Mouse (Mus musculus): ENCODE results near the gene Slc7a7. TPM values are rescaled to one million over a fixed set of nuclear protein-coding genes. Genes with fewer than 3 reads are reported as not detected.

Gene Slc7a7
- total RNA-seq (2021): 1 to 10 TPM in 1 of 2 experiments, under 1 TPM in 1; 0.56 to 2.0 TPM
- long read RNA-seq, experiment 1, partial matches to known transcripts: 0 of 1 reads
- long read RNA-seq, experiment 1, other reads (novel, unspliced or antisense): 1 of 1 reads
- long read RNA-seq, experiment 2, partial matches to known transcripts: 1 of 1 reads
- long read RNA-seq, experiment 2, other reads (novel, unspliced or antisense): 0 of 1 reads

GRCm38 (mm10) chr14:54417623-54418081 is at the start of gene Slc7a7:
Gene Slc7a7 (minus strand): TSS chr14:54417780.
- Histone ChIP-seq H3K4me3 (peak within 1 kb of the TSS; percentile 28), H3K27ac (no peak within 1 kb of the TSS)
- DNase-seq: no peak
- TF ChIP-seq CTCF (IDR thresholded peaks at IDR 0.05): peak; percentile 44
- intact Hi-C loops (cut with DNase I): no loop called here

- intact Hi-C loops (cut with DNase I): loop anchor here (5.0 kb wide), 1 partner anchor 48 kb away; no protein-coding TSS in a partner anchor
- Histone ChIP-seq H3K27ac (peak overlapping the region; percentile 90), H3K4me3 (peak overlapping the region; percentile 98)
- peak; percentile 76 for DNase-seq
- TF ChIP-seq CTCF (IDR thresholded peaks at IDR 0.05): peak; percentile 73
Observed at GRCm38 (mm10) chr14:54464293-54465005, 46.9 kb upstream of the Slc7a7 start.

GRCm38 (mm10) chr14:54463959-54464292 is 46.3 kb upstream of the Slc7a7 start, which contains the start of gene Lrp10:
Gene Lrp10 (plus strand): TSS chr14:54464137.
- peak within 1 kb of the TSS; percentile 98 for H3K4me3 ChIP-seq
- no peak for TF ChIP-seq CTCF (IDR thresholded peaks at IDR 0.05)
- peak; percentile 92 for DNase-seq
- H3K27ac ChIP-seq: peak within 1 kb of the TSS; percentile 90
- intact Hi-C loops (cut with DNase I): loop anchor here (5.0 kb wide), 1 partner anchor 48 kb away; no protein-coding TSS in a partner anchor

- no peak for DNase-seq
- Histone ChIP-seq H3K4me3 (peak overlapping the region; percentile 98), H3K27ac (peak overlapping the region; percentile 90)
- TF ChIP-seq CTCF (IDR thresholded peaks at IDR 0.05): no peak
- intact Hi-C loops (cut with DNase I): loop anchor here (5.0 kb wide), 1 partner anchor 49 kb away; no protein-coding TSS in a partner anchor
Observed at GRCm38 (mm10) chr14:54463108-54463958, 45.8 kb upstream of the Slc7a7 start.

- no peak for DNase-seq
- TF ChIP-seq CTCF (IDR thresholded peaks at IDR 0.05): no peak
- Histone ChIP-seq H3K4me3 (no peak overlapping the region), H3K27ac (no peak overlapping the region)
- intact Hi-C loops (cut with DNase I): loop anchor here (5.0 kb wide), 1 partner anchor 50 kb away; no protein-coding TSS in a partner anchor
Observed at GRCm38 (mm10) chr14:54462146-54462545, 44.6 kb upstream of the Slc7a7 start.

- no peak for TF ChIP-seq CTCF (IDR thresholded peaks at IDR 0.05)
- Histone ChIP-seq H3K27ac (no peak overlapping the region), H3K4me3 (no peak overlapping the region)
- DNase-seq: no peak
- intact Hi-C loops (cut with DNase I): no loop called here
Observed at GRCm38 (mm10) chr14:54457907-54458569, 40.5 kb upstream of the Slc7a7 start.

GRCm38 (mm10) chr14:54454669-54455528 is 37.3 kb upstream of the Slc7a7 start:
- Histone ChIP-seq H3K27ac (no peak overlapping the region), H3K4me3 (no peak overlapping the region)
- intact Hi-C loops (cut with DNase I): no loop called here
- no peak for TF ChIP-seq CTCF (IDR thresholded peaks at IDR 0.05)
- DNase-seq: no peak

GRCm38 (mm10) chr14:54453566-54453965 is 36.0 kb upstream of the Slc7a7 start:
- Histone ChIP-seq H3K4me3 (no peak overlapping the region), H3K27ac (no peak overlapping the region)
- intact Hi-C loops (cut with DNase I): no loop called here
- DNase-seq: no peak
- TF ChIP-seq CTCF (IDR thresholded peaks at IDR 0.05): no peak

GRCm38 (mm10) chr14:54445476-54445875 is 27.9 kb upstream of the Slc7a7 start:
- Histone ChIP-seq H3K27ac (peak overlapping the region; percentile 20; the same call in 1 of the 2 replicates), H3K4me3 (no peak overlapping the region)
- no peak for TF ChIP-seq CTCF (IDR thresholded peaks at IDR 0.05)
- DNase-seq: peak; percentile 51
- intact Hi-C loops (cut with DNase I): loop anchor here (5.0 kb wide), 1 partner anchor 33 kb away; no protein-coding TSS in a partner anchor

- peak overlapping the region; percentile 21 for H3K4me3 ChIP-seq
- intact Hi-C loops (cut with DNase I): no loop called here
- peak overlapping the region; percentile 83 for H3K27ac ChIP-seq
- peak; percentile 77 for DNase-seq
- TF ChIP-seq CTCF (IDR thresholded peaks at IDR 0.05): no peak
Observed at GRCm38 (mm10) chr14:54443712-54444618, 26.4 kb upstream of the Slc7a7 start.

All from gastrocnemius, adult 2 months (tissue).